Mouse (Mus musculus) naive thymus-derived CD4-positive, alpha-beta T cell, adult 5 months (primary cell): Measurements from ENCODE around the gene Fbxo11. TPM values are rescaled to one million over a fixed set of nuclear protein-coding genes. Genes with fewer than 3 reads are reported as not detected.

Source experiments
- polyA plus RNA-seq: library from polyadenylated mRNA; unstranded; fragments of 100-300 nt; shearing (Covaris generic); gene quantifications from one replicate; pipeline ENCODE4 v1.2.1, GENCODE M21; 2017

The Fbxo11 gene
- polyA plus RNA-seq = 12.3 TPM

GRCm38 (mm10) chr17:88065031-88065800 is at the start of gene Fbxo11:
TSS of gene Fbxo11 (minus strand) at chr17:88065291.

GRCm38 (mm10) chr17:87974629-87975228 is 90.4 kb downstream of the Fbxo11 start, which contains the start of gene Msh6:
TSS of gene Msh6 (plus strand) at chr17:87975062.

Other genes starting within 250 kb of the Fbxo11 start
- not detected for gene Rpl36-ps4, start 144.3 kb downstream of the Fbxo11 start, polyA plus RNA-seq
- gene Msh6, start 90.2 kb downstream of the Fbxo11 start, polyA plus RNA-seq = 27.9 TPM